Mouse (Mus musculus): ENCODE results near the gene Phospho1.

- no peak for TF ChIP-seq CTCF (IDR thresholded peaks at IDR 0.05; ENCODE audit: low read depth, low read length)
- no peak for TF ChIP-seq TAL1 (conservative IDR thresholded peaks at IDR 0.05; ENCODE audit: low read depth, low read length)
- no peak for TF ChIP-seq GATA1 (IDR thresholded peaks at IDR 0.05; ENCODE audit: borderline replicate concordance, low read length)
- no peak for TF ChIP-seq GATA2 (IDR thresholded peaks at IDR 0.05; ENCODE audit: borderline replicate concordance, low read depth, low read length)
Observed at GRCm38 (mm10) chr11:95815412-95815811, 8.9 kb upstream of the Phospho1 start.

All from G1E (cell line).